Mouse (Mus musculus): Measurements from ENCODE around the gene Aoc1.

DNA sequence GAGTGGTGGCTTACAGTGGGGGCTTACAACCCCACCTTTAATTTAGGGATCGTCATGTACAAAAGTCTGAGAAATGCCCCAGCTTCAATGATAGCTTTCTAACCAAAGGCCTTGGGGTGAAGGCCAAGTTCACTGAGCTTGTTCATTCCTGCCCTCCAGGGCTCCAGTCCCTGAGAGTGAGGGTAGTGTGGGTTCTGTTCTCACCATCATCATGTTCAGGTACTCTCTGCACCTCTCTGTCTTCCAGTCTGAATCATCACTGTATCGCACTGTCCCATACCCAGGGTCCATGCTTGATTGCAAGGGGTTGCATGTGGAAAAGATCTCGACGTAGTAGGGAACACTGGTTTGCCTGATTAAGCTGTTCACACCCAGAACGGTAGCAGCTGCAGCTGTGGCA lies 37.5 kb upstream of the Aoc1 start:
- TF ChIP-seq CTCF (IDR thresholded peaks at IDR 0.05; ENCODE audit: borderline replicate concordance, insufficient read depth, low read length) (no peak), POLR2A (IDR thresholded peaks at IDR 0.05; ENCODE audit: low read depth, low read length) (no peak)
